22 mouse cellular contexts compared by ENCODE assay signal in genomic region chr2:112676175-112676574, GRCm38 (mm10).
"Had no signal": no experiment of that assay in that cellular context is flagged by ENCODE, and none has a peak within 500 bp of the region (broad histone marks: within the 10 kb centered on the region; RNA-seq: fewer than 3 reads in every experiment).

No protein-coding gene starts in this region.

- H3K4me2 ChIP-seq: heart, embryonic 11.5 days; heart, embryonic 13.5 days; heart, embryonic 15.5 days; hindbrain, embryonic 12.5 days; hindbrain, embryonic 14.5 days; intestine, embryonic 15.5 days; limb, embryonic 12.5 days; liver, embryonic 11.5 days; liver, embryonic 13.5 days had no signal

- DNase-seq: heart, postnatal 4 days; kidney, adult 18-20 months; kidney, adult 8-10 months; kidney, postnatal 10 days; kidney, postnatal 4 days; liver had no signal

- H3K9me3 ChIP-seq: heart, embryonic 13.5 days; heart, embryonic 15.5 days; hindbrain, embryonic 10.5 days; hindbrain, embryonic 12.5 days; intestine, embryonic 15.5 days; limb, embryonic 10.5 days; limb, embryonic 12.5 days; liver, embryonic 13.5 days had no signal

- H3K27ac ChIP-seq: heart, adult 2 months; heart, embryonic 13.5 days; heart, embryonic 15.5 days; hindbrain, embryonic 10.5 days; hindbrain, embryonic 12.5 days; hindbrain, embryonic 14.5 days; intestine, embryonic 15.5 days; layer of hippocampus, adult 2 months; left cerebral cortex, adult 2 months; limb, embryonic 10.5 days; limb, embryonic 12.5 days; liver, embryonic 13.5 days had no signal

- H3K36me3 ChIP-seq: heart, embryonic 13.5 days; heart, embryonic 15.5 days; hindbrain, embryonic 10.5 days; hindbrain, embryonic 12.5 days; intestine, embryonic 15.5 days; limb, embryonic 10.5 days; limb, embryonic 12.5 days; liver, embryonic 13.5 days had no signal

- H3K9ac ChIP-seq: heart, embryonic 13.5 days; heart, embryonic 15.5 days; hindbrain, embryonic 12.5 days; hindbrain, embryonic 14.5 days; intestine, embryonic 15.5 days; limb, embryonic 12.5 days; liver, embryonic 13.5 days had no signal

- ATAC-seq: hindbrain, embryonic 16.5 days; intestine, embryonic 15.5 days; intestine, postnatal 0 days had no signal

- H3K4me1 ChIP-seq: heart, embryonic 13.5 days; heart, embryonic 15.5 days; hindbrain, embryonic 10.5 days; hindbrain, embryonic 12.5 days; intestine, embryonic 15.5 days; limb, embryonic 12.5 days; liver, embryonic 13.5 days had no signal

- H3K4me3 ChIP-seq: heart, adult 2 months; heart, embryonic 13.5 days; heart, embryonic 15.5 days; hindbrain, embryonic 10.5 days; hindbrain, embryonic 12.5 days; intestine, embryonic 15.5 days; layer of hippocampus, adult 2 months; left cerebral cortex, adult 2 months; limb, embryonic 10.5 days; limb, embryonic 12.5 days; liver, embryonic 13.5 days had no signal

- H3K27me3 ChIP-seq: heart, embryonic 13.5 days; heart, embryonic 15.5 days; hindbrain, embryonic 12.5 days; intestine, embryonic 15.5 days; limb, embryonic 12.5 days; liver, embryonic 13.5 days had no signal
